Comparison of ENCODE assay signal across 7 mouse cellular contexts in genomic region chr11:50174730-50175187, GRCm38 (mm10). TPM values are rescaled to one million over a fixed set of nuclear protein-coding genes. Genes with fewer than 3 reads are reported as not detected.
DNase-seq lines count a peak whose midpoint lies in the region; ATAC-seq lines count a peak whose summit lies in the region.

No protein-coding gene starts in this region.

- H3K9me3 ChIP-seq in intestine, embryonic 16.5 days (ENCODE audit: control insufficient read depth, low read length), result no peaks in the 10 kb centered on the region
- H3K9me3 ChIP-seq in limb, embryonic 11.5 days (ENCODE audit: control insufficient read depth, low read length), result no peaks in the 10 kb centered on the region
- no peaks in the 10 kb centered on the region for H3K9me3 ChIP-seq in midbrain, embryonic 14.5 days (ENCODE audit: control insufficient read depth, low read length)

- whole genome bisulfite sequencing in intestine, embryonic 16.5 days, result under 1% methylated on average over 27 of the region's 27 CpGs
- WGBS in limb, embryonic 11.5 days, result under 1% methylated on average over 27 of the region's 27 CpGs
- under 1% methylated on average over 27 of the region's 27 CpGs for WGBS in midbrain, embryonic 14.5 days

- H3K36me3 ChIP-seq in intestine, embryonic 16.5 days (ENCODE audit: control insufficient read depth, insufficient read depth, low read length), result peaks cover 9% of the 10 kb centered on the region; the same call in 1 of the 2 replicates
- peaks cover 3% of the 10 kb centered on the region; the same call in 1 of the 2 replicates for H3K36me3 ChIP-seq in limb, embryonic 11.5 days (ENCODE audit: control insufficient read depth, insufficient read depth, low read length)
- H3K36me3 ChIP-seq in midbrain, embryonic 14.5 days (ENCODE audit: control insufficient read depth, insufficient read depth, low read length), result peaks cover 46% of the 10 kb centered on the region

- peak overlapping the region; percentile 73 for H3K4me3 ChIP-seq in intestine, embryonic 16.5 days (ENCODE audit: low read length)
- H3K4me3 ChIP-seq in limb, embryonic 11.5 days (ENCODE audit: low read depth, low read length), result peak overlapping the region; percentile 63
- H3K4me3 ChIP-seq in midbrain, embryonic 14.5 days (replicated peaks; ENCODE audit: low read depth, low read length), result peak overlapping the region; percentile 72

- ATAC-seq in intestine, embryonic 16.5 days, result peak; percentile 100
- ATAC-seq in limb, embryonic 11.5 days (ENCODE audit: insufficient number of reproducible peaks, low FRiP score, low TSS enrichment, low read depth), result peak; percentile 97
- peak; percentile 99 for ATAC-seq in midbrain, embryonic 14.5 days (ENCODE audit: low FRiP score, low TSS enrichment)

- peak overlapping the region; percentile 77 for H3K4me2 ChIP-seq in intestine, embryonic 16.5 days (ENCODE audit: low read depth, low read length)
- H3K4me2 ChIP-seq in limb, embryonic 11.5 days (ENCODE audit: low read depth, severe bottlenecking), result peak overlapping the region; percentile 56
- H3K4me2 ChIP-seq in midbrain, embryonic 14.5 days (ENCODE audit: low read length), result peak overlapping the region; percentile 77

- H3K27me3 ChIP-seq in intestine, embryonic 16.5 days (replicated peaks; ENCODE audit: control insufficient read depth, insufficient read depth, low read length), result no peaks in the 10 kb centered on the region
- no peaks in the 10 kb centered on the region for H3K27me3 ChIP-seq in limb, embryonic 11.5 days (ENCODE audit: control insufficient read depth, insufficient read depth, low read length)
- no peaks in the 10 kb centered on the region for H3K27me3 ChIP-seq in midbrain, embryonic 14.5 days (ENCODE audit: control insufficient read depth, insufficient read depth, low read length)

- peak overlapping the region; percentile 15; the same call in 1 of the 2 replicates for H3K27ac ChIP-seq in intestine, embryonic 16.5 days (ENCODE audit: low read length)
- H3K27ac ChIP-seq in limb, embryonic 11.5 days (replicated peaks; ENCODE audit: low read depth, low read length), result no peak overlapping the region
- peak overlapping the region; percentile 85 for H3K27ac ChIP-seq in midbrain, embryonic 14.5 days (replicated peaks; ENCODE audit: low read depth, low read length)

- peaks cover 4% of the 10 kb centered on the region for H3K4me1 ChIP-seq in intestine, embryonic 16.5 days (ENCODE audit: control insufficient read depth, insufficient read depth, low read length)
- no peaks in the 10 kb centered on the region; the same call in 1 of the 2 replicates for H3K4me1 ChIP-seq in limb, embryonic 11.5 days (ENCODE audit: control insufficient read depth, insufficient read depth, low read length)
- peaks cover 5% of the 10 kb centered on the region; the same call in 1 of the 2 replicates for H3K4me1 ChIP-seq in midbrain, embryonic 14.5 days (ENCODE audit: control insufficient read depth, insufficient read depth, low read length)

- DNase-seq in adrenal gland, adult 8-10 months, result peak; percentile 97
- peak; percentile 100 for DNase-seq in embryo, embryonic 11 days
- peak; percentile 96 for DNase-seq in gastrocnemius, postnatal 25 days
- DNase-seq in limb, embryonic 11.5 days (ENCODE audit: low spot score), result peak; percentile 100
- DNase-seq in midbrain, embryonic 14.5 days, result peak; percentile 99
- peak; percentile 91 to 98 for DNase-seq in spleen, adult 18-20 months

- peak overlapping the region; percentile 76 for H3K9ac ChIP-seq in intestine, embryonic 16.5 days (ENCODE audit: low read depth, low read length)
- H3K9ac ChIP-seq in limb, embryonic 11.5 days (ENCODE audit: low read length), result peak overlapping the region; percentile 56
- peak overlapping the region; percentile 81 for H3K9ac ChIP-seq in midbrain, embryonic 14.5 days (replicated peaks; ENCODE audit: low read length)

RNA-seq across cellular contexts. Expression of gene Mrnip, which starts 0.5 kb away (rescaled TPM):
- total RNA-seq in adrenal gland, adult 8-10 months (2022), result 10 to 100 TPM in 3 of 4 experiments, 1 to 10 TPM in 1; 9.1 to 17.0 (median 14.6) TPM
- 1 to 10 TPM; 2.8 TPM for total RNA-seq in gastrocnemius, postnatal 25 days (2021)
- polyA plus RNA-seq in intestine, embryonic 16.5 days (2015; fragmentation: Nextera tagmentation; extraction: Ambion mirVana), result 10.3 and 12.4 TPM in 2 replicates
- 29.8 and 30.9 TPM in 2 replicates for polyA plus RNA-seq in limb, embryonic 11.5 days (2014; fragmentation: Nextera tagmentation; extraction: Ambion mirVana)
- polyA plus RNA-seq in midbrain, embryonic 14.5 days (2014; fragmentation: Nextera tagmentation; extraction: Ambion mirVana), result 37.0 and 38.8 TPM in 2 replicates

RNA-seq across cellular contexts. Expression of gene Sqstm1, which starts 35.9 kb away (rescaled TPM):
- 1,000 to 10,000 TPM in 1 of 4 experiments, 100 to 1,000 TPM in 3; 798 to 1,098 (median 876) TPM for total RNA-seq in adrenal gland, adult 8-10 months (2022)
- total RNA-seq in gastrocnemius, postnatal 25 days (2021), result 100 to 1,000 TPM; 335 to 433 TPM
- polyA plus RNA-seq in intestine, embryonic 16.5 days (2015; fragmentation: Nextera tagmentation; extraction: Ambion mirVana), result 193 and 196 TPM in 2 replicates
- polyA plus RNA-seq in limb, embryonic 11.5 days (2014; fragmentation: Nextera tagmentation; extraction: Ambion mirVana), result 133 and 136 TPM in 2 replicates
- polyA plus RNA-seq in midbrain, embryonic 14.5 days (2014; fragmentation: Nextera tagmentation; extraction: Ambion mirVana), result 293 and 312 TPM in 2 replicates

RNA-seq across cellular contexts. Expression of gene Mgat4b, which starts 35.9 kb away (rescaled TPM):
- 100 to 1,000 TPM; 130 to 232 (median 157) TPM for total RNA-seq in adrenal gland, adult 8-10 months (2022)
- 10 to 100 TPM; 27.6 to 38.9 TPM for total RNA-seq in gastrocnemius, postnatal 25 days (2021)
- 7.6 and 8.2 TPM in 2 replicates for polyA plus RNA-seq in intestine, embryonic 16.5 days (2015; fragmentation: Nextera tagmentation; extraction: Ambion mirVana)
- polyA plus RNA-seq in limb, embryonic 11.5 days (2014; fragmentation: Nextera tagmentation; extraction: Ambion mirVana), result 18.4 and 22.1 TPM in 2 replicates
- polyA plus RNA-seq in midbrain, embryonic 14.5 days (2014; fragmentation: Nextera tagmentation; extraction: Ambion mirVana), result 41.3 and 59.6 TPM in 2 replicates

RNA-seq across cellular contexts. Expression of gene Tbc1d9b, which starts 43.6 kb away (rescaled TPM):
- total RNA-seq in adrenal gland, adult 8-10 months (2022), result 100 to 1,000 TPM; 154 to 260 (median 207) TPM
- 10 to 100 TPM; 19.8 to 27.3 TPM for total RNA-seq in gastrocnemius, postnatal 25 days (2021)
- 29.9 and 32.5 TPM in 2 replicates for polyA plus RNA-seq in intestine, embryonic 16.5 days (2015; fragmentation: Nextera tagmentation; extraction: Ambion mirVana)
- 29.4 and 34.8 TPM in 2 replicates for polyA plus RNA-seq in limb, embryonic 11.5 days (2014; fragmentation: Nextera tagmentation; extraction: Ambion mirVana)
- 26.1 and 35.4 TPM in 2 replicates for polyA plus RNA-seq in midbrain, embryonic 14.5 days (2014; fragmentation: Nextera tagmentation; extraction: Ambion mirVana)
